Mouse (Mus musculus): ENCODE data around the gene Trim15.

Trim15 gene

DNA sequence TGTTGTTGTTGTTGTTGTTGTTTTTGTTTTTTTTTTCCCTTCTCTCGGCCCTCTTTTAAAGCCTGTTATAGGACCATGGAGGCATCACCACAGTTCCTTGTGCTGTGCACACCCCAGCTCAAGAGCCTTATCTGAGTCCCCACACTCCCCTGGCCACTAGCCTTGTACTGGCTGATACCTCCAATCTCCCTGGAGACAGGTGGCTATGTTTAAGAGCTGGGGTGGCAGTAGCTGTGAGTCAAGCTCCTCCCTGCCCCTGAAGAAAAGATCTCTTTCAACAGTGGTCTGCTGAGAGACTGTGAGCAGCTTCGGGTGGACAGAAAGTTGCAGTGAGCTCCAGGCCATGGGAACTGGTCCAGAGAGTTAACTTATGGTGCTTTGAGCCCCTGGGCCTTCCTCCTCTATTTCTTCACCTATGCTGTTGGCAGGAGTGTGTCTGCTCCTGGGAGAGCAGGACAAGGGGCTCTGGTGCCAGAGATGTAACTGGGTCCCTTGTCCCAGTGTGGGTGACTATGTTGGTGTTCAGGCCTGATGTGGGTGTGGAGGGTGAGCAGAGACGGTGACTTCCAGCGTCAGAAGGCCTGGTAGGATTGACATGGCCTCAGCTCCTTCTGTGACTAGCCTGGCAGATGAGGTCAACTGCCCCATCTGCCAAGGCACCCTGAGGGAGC, 2.4 kb upstream of the Trim15 start, which contains the start of gene Trim10:
Trim10 (plus strand) TSS at position 291 of the 671 bp plus-strand sequence.
- DNase-seq (ENCODE audit: low read depth, low spot score) = no peak

DNA sequence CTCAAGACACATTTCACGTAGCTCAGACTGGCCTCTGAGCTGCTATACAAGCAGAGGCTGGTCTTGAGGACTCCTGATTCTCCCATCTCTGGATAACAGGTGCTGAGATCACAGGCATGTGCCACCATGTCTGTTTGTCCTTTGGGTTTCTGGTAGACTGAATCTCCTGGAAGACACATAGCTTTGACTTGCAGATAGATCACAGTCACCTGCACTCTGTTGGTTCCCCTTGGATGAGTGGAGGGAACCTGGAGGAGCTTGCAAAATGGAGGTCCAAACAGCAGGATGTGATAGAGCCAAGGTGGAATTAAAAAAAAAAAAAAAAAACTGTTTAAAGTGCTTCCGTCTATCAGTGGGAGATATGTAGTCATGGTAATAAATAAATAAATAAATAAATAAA, 1.8 kb upstream of the Trim15 start:
- DNase-seq (ENCODE audit: low read depth, low spot score) = no peak

DNA sequence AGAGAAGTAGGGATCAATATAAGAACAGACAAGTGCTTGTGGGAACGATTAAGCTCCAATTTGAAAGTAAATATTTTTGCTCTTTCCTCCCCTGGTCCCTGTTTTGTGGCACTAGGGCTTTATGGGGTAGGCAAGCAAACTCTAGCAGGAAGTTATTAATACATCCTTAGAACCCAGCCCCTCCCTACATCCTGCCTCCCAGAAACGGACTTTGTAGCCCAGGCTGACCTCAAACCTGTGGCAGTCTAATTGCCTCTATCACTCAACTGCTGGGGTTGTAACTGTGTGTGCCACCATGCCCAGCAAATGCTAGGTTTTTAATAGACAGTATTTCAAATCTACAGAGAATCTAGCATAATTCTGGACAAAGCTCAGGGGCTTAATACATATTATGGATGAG, 5.3 kb downstream of the Trim15 start:
- DNase-seq (ENCODE audit: low read depth, low spot score) = no peak

DNA sequence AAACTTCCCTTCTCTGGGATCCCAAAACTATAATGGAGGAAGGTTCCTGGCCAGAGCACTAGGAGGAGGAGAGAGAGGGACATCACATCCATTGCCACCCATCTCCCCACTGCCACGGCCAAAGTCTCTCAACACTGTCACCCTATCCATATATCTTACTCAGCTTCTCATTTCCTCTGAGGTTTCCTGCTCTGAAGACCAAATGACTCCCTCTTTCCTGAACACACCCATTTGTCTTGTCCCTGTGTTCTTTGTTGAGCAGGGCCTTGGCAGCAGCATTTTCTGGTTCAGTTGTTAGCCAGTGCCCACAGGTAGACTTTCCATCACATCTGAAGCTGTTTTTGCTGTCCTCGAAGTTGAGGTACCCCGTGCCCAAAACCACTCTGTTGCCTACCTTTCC, 8.8 kb downstream of the Trim15 start:
- DNase-seq (ENCODE audit: low read depth, low spot score) = no peak

DNA sequence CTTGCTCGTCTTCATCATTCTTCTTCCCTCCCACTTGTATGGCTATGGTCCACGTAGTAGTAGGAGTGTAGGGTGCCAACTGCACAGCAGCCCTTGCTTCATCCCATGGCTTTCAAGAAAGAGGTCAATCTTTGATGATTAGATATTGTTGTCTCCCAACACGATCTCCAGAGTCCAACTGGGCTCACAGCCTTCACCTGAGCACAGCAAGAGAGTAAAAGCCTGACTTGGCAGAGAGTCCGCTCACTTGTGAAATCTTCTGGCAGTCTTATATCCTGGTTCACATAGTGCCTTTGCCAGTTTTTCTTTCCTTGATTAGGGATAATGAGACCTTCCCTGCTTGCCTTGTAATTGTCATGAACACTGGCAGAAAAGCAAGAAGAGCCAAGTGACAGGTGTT, 10.8 kb downstream of the Trim15 start:
- no peak for DNase-seq (ENCODE audit: low read depth, low spot score)

DNA sequence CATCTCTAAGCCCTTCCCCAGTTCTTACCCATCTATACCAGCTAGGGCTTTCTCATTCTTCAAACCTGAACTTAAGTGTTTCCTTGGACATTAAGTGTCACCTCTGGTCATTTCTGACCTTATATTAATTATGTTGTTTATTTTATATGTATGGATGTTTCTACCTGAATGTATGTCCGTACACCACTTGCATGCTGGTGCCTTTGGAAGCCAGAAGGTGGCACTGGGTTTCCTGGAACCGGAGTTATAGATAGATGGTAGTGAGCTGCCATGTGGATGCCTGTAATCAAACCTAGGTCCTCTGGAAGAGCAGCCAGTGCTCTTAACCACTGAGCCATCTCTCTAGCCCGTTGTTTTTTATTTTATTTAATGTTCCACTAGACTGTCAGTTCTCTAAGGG, 11.5 kb downstream of the Trim15 start:
- DNase-seq (ENCODE audit: low read depth, low spot score) = no peak

DNA sequence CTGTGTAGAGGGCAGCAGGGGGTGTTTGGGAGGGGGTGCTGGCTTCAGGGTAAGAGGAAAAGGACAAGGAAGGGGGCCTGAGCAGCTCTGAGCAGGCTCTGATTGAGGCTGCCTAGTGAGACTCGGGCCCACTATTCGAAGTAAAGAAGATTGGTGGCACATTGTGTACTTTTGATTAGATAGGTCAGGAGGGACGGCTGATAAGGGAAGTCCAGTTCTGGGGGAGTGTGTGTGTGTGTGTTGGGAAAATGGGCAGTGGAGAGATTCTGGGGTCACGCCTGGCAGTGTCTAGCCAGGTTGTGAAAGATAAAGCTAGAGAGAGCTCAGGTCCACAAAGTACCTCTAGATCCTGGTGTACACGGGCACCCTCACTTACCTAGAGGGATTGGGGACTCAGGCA, 15.4 kb downstream of the Trim15 start:
- DNase-seq (ENCODE audit: low read depth, low spot score) = no peak

DNA sequence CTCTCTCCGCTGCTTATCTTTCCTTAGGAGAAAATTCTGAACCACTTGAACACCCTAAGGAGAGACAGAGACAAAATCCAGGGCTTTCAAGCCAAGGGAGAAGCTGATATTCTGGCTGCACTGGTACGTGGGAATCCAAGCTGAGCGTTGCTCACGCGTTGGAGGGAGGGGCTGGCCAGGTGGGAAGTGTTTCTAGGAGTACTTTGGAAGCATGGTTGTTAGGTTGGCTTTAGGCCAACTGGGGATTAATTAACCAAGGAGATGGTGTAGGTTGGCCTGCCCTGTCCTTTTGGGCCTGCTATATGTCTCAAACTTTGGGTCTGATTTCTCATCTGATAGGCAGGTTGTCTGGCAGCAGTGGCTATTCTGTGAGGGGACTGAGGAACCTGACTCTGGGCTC, 15.8 kb downstream of the Trim15 start:
- DNase-seq (ENCODE audit: low read depth, low spot score) = no peak

DNA sequence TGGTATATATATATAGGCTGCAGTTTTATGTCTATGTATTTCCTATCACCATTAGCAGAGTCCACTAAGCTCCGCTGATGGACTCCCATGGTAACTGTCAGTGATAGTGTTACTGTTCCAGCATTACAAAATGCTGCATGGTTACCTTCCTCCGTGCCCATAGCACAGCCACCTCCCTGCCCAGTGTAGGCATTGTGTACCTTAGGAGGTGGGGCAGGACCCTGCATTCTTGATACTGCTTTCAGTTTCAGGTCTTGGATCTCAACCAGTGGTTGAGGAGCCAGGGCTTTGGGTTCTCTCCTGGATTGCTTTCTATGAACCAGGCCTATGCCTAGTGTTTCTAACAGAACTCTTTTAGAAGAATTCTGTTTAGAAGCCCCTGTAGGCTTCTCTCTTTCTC, 17.0 kb downstream of the Trim15 start:
- DNase-seq (ENCODE audit: low read depth, low spot score) = no peak

DNA sequence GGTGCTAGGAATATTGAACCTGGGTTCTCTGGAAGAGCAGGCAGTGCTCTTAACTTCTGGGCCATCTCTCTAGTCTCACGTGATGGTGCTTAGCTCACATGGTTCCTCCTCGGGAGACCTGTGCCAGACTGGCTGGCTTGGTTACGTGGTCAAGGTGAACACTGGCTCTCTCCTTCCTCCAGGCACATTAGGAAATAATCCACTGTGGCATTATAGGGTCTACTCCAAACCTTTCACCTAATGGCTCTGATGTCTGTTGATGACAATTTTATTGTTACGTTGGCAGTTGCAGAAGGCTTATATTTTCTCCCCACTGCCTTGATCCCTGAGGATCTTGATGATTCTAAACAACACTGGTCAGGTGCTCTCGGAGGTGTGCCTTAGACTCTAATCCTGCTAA, 18.1 kb downstream of the Trim15 start:
- DNase-seq (ENCODE audit: low read depth, low spot score) = no peak

DNA sequence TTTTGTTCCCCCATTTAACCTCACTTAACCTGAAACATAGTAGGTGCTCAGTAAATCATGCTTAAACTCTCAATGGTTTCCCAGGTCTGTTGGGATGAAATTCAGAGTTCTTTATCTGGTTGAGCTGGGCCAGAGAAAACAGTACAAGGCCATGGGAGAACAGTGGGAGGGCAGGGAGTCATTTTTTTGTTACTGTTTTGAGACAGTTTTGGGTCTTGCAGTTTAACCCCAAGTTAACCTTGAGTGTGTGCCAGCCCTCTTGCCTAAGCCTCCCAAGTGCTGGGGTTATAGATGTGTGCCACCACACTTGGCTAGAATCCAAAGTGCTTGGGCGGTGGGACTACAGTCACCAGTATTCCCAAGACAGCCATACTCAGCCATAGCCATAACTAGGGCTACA, 22.3 kb downstream of the Trim15 start:
- no peak for DNase-seq (ENCODE audit: low read depth, low spot score)

DNA sequence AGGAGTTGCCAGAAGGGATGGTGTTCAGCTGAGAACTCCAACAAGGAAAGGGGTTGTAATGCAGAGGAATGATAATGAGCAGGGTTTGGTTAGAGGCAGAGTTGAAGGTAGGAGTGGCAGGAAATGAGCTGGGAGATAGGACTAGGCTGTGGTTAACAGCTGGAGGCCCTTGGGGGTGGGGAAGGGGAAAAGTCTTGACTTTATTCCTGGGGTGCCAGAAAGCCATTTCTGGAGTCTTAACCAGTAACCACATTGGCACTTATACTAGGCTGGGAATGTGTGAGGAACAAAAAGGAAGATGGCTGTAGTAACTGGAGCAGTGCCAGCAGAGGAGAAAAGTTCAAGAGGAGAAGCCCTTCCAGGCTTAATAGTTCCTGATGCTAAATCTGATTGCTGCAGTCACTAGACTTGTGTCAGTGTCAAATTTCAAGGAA, 22.7 kb downstream of the Trim15 start:
- no peak for DNase-seq (ENCODE audit: low read depth, low spot score)

DNA sequence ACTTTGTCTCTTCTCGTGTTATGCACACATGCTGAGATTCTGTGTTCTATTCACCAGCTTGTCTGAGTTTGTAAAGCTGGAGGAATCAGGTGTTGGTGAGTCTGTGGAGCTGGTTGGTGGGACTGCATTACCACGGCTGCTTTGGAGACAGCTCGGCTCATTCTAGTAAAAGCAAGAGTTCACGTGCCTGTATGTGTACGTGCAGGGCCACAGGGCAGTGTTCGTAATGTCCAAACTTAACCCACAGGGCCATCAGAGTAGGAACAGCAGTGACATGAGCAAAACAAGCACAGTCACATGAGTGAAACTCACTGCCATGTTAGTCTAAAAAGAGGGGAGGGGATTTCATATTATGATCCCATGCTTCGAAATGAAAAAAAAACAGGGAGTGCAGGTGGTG, 23.3 kb downstream of the Trim15 start:
- DNase-seq (ENCODE audit: low read depth, low spot score) = no peak

DNA sequence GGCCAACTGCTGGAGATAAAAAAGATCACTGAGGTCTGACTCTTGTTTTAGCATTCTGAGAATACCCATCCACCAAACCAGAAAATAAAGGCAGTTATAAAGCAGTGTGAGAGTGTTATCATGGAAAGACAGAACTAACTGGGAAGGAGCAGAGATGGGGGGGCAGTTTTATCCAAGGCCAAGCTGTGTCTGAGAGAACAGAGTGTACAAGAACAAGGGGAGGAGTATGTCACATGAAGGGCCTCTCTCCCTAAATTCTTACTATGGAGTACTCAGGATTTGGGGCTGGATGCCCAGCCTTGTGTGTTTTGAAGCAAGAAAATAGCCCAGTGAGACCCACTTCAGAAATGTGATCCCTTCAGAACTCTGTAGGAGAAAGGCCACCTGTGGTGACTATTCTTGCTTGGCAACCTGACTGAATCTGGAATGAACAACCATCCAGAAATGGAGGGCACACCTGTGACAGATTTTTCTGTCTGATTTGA, 26.0 kb downstream of the Trim15 start:
- no peak for DNase-seq (ENCODE audit: low read depth, low spot score)

DNA sequence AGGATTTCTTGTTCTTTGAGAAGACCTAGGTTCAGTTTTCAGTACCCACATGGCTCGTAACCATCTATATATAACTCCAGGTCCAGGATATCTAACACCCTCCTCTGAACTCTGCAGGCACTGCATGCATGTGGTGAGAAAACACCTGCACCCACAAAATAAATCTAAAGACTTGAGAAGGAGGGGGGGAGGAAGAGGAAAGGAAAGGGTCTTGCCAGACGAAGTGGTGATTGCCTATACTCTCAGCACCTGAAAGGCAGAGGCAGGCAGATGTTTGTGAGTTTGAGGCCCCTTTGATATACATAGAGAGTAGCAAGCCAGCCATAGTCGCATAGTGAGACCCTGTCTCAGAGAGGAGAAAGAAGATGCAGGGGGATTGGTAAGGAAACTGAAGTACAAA, 27.1 kb downstream of the Trim15 start:
- DNase-seq (ENCODE audit: low read depth, low spot score) = no peak

DNA sequence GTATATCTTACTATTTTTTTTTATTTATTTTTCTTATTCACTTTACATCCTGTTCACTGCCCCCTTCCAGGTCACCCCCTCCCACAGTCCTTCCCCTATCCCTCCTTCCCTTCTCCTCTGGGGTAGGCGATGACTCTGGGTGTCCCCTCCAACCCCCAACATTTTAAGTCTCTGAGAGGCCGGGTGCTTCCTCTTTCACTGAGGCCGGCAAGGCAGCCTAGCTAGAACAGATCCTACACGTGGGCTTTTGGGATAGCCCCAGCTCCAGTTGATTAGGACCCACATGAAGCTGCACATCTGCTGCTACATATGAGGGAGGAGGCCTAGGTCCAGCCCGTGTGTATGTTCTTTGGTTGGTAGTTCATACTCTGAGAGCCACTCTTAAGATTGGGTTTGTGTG, 28.0 kb downstream of the Trim15 start:
- DNase-seq (ENCODE audit: low read depth, low spot score) = no peak

DNA sequence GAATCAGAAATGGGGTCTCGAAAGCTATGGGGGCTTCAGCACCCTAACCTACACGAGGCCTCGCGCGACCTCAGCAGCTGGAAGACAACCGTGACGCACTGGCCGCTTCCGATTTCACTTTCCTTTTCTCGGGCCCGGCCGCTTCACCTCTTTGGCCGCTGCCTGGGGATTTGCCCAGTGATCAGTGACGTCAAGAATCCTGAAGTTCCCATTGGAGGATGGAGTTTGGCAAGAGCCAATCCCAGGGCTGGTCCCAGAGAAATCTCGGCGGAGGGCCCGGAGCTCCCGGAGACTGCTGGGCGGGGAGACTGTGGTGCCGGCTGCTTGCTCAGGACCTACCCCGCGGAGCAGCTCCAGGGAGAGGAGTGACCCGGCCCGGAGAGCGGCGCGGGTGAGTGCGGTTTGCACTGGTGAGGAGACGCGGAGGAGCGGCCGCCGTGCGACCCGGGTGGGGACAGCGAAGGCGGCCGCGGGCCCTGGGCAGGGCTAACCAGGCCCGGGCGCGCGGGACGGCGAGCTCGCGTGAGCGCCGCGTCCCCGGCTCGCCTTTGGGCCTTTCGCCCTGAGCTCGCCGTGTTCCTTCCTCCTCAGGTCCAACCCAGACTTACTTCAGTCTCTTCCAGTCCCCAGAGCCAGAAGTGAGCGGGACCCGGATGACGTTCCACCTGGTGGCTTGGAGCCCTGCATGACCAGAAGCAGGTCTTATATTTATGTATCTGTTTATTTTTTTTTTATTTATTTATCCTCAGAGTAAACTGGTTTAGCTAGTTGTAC, 29.9 kb downstream of the Trim15 start, which contains the start of gene Trim26:
Trim26 (plus strand) TSS at position 261 of the 774 bp plus-strand sequence.
- DNase-seq (ENCODE audit: low read depth, low spot score) = peak; percentile 96

DNA sequence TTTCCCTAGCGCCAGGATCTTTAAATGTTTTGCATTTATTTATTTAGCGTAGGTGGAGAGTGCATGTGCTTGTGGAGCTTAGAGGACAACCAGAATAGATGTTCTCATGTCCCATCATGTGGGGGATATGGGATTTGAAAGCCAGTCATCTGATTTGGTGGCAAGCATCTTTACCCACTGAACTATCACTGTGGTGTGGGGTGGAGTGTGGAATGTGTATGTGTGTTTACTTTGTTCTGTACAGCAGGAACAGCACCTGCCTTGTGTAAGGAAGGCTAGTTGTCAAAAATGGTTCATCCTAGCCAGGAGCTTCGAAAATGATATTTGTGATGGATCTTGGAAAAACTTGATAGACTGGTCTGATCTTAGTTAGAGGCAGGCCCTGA, 30.6 kb downstream of the Trim15 start:
- no peak for DNase-seq (ENCODE audit: low read depth, low spot score)

DNA sequence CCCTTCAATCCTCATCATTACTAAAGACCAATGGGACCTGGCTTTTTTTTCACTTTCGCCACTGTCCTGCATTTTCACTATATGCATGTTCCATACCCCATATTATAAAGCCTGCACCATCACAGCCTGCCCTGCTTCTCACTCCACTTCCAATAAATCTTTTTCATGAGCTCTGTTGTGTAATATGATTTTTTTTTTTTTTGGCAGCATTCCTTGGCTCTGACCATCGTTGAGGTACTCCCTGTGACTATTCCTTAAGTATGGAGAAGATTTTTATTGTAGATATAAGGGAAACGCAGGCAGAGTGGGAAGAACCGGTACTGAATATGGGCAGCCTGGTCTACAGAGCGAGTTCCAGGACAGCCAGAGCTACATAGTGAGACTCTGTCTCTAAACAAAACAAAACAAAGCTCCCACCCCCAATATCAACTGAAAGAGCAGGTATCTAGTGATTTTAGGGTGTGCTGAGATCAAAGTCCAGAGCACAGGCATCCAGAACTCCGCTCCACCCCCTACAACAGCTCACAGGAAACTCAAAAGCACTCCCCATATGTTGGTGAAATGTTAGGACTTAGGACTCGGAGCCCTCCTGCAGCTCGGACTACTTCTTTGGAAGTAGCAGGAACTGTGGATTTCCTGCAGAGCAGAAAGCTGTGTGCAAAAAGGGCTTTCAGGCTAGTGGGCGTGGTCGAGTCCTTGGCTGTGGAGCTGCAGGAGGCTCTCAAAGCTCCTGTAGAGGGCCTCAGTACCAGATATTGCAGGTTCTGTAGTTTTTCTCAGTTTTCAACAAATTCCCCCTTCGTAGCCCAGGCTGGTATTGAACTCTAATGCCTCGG, 31.2 kb downstream of the Trim15 start:
- no peak for DNase-seq (ENCODE audit: low read depth, low spot score)

DNA sequence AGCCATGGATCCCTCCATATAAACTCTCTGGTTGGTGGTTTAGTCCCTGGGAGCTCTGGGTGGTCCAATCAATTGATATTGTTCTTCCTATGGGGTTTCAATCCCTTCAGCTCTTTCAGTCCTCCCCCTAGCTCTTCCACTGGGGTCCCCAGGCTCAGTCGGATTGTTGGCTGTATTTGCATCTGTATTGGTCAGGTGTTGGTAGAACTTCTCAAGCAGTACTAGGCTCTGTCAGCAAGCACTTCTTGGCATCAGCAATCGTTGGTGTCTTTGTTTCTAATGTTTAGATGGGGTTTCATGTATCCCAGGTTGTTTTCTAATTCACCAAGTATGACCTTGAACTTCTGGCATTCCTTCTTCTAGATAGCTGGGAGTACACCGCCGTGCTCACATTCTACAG, 34.3 kb downstream of the Trim15 start:
- DNase-seq (ENCODE audit: low read depth, low spot score) = no peak

DNA sequence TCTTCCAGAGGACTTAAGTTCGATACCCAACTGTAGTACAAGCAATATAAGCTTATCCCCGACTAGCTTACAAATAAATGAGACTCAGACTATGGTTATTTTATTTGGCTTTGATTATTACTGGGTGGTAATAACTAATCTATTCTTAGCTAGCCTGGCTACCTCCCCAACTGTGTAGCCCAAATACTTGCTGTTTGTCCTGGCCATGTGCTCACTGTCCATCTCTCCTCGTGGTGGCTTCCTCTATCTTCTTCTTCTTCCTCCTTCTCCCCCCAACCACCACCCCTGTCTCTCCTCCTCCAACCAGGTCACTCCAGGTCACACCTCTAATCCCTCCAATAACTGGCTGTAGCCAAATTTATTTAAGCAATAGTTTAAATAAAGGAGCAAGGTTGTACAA, 36.5 kb downstream of the Trim15 start:
- no peak for DNase-seq (ENCODE audit: low read depth, low spot score)

DNA sequence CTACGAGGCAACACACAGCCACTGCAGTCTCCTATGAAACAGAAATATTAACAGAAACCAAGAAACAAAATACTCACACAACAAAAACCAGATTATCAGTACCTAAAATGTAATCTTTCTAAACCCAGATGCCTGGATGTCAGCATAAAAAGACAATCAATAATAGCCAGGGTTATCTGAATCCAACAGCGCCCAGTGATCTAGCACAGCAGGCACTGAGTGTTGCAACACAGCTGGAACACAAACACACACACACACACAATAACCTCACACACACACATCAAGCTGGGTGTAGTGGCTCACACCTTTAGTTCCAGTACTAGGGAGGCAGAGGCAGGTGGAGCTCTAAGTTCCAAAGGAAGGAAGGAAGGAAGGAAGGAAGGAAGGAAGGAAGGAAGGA, 38.5 kb downstream of the Trim15 start:
- no peak for DNase-seq (ENCODE audit: low read depth, low spot score)

All from retina, postnatal 7 days (tissue).